Mouse (Mus musculus): Measurements from ENCODE around the gene Ckap5.

DNA sequence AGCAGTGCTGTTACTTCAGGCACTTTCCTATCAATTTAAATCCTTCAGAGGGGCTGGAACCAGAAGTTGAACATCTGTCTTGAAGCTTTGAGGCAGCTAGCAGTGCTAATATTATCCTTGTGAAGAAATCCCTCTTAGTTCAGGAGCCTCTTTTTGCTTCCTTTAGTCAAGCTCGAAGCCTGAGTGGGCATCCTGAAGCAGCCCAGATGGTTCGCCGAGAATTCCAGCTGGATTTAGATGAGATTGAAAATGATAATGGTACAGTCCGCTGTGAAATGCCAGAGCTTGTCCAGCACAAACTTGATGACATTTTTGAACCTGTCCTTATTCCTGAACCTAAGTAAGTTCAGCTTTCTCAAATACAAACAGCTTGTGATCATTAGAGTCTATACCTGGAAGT is 73.9 kb downstream of the Ckap5 start:
- TF ChIP-seq MYOD1 (IDR thresholded peaks at IDR 0.05; ENCODE audit: control insufficient read depth, insufficient read length, low read depth) (no peak), CTCF (IDR thresholded peaks at IDR 0.05; ENCODE audit: control insufficient read depth, insufficient read depth, insufficient read length) (no peak), USF1 (IDR thresholded peaks at IDR 0.05; ENCODE audit: low read depth) (no peak), CEBPB (IDR thresholded peaks at IDR 0.05; ENCODE audit: low read depth) (no peak), MAX (IDR thresholded peaks at IDR 0.05) (no peak), MYOG (IDR thresholded peaks at IDR 0.05; ENCODE audit: control insufficient read depth, extremely low read depth, insufficient read length) (no peak)
